Mouse (Mus musculus) intestine, embryonic 14.5 days (tissue): ENCODE data around the gene Ppp1r18. TPM values are rescaled to one million over a fixed set of nuclear protein-coding genes. Genes with fewer than 3 reads are reported as not detected.

ENCODE experiments used
- ATAC-seq: fragments of 200-750 bp; cut with Nextera tagmentation; replicated peaks from 2 replicates; pipeline ENCODE4 v1.8.0; 2017; ENCODE audit warnings: low read depth, moderate number of reproducible peaks, moderate TSS enrichment, moderate library complexity; ENCODE audit not compliant: low FRiP score, low TSS enrichment
- DNase-seq: peaks from one replicate; pipeline ENCODE4 v3.0.0-alpha.2; 2018; ENCODE audit warnings: low spot score
- H3K27ac ChIP-seq: fragments of 300-500 bp; sonication (generic); 2 replicates; pipeline ENCODE4 v1.5.1; 2014; ENCODE audit warnings: low read depth, mild to moderate bottlenecking, control low read depth
- H3K27me3 ChIP-seq: fragments of 300-500 bp; sonication (generic); replicated peaks from 2 replicates; pipeline ENCODE4 v1.6.1; 2014; ENCODE audit warnings: low read length, control low read depth; ENCODE audit not compliant: control insufficient read depth, insufficient read depth
- H3K36me3 ChIP-seq: fragments of 300-500 bp; sonication (generic); 2 replicates; pipeline ENCODE4 v1.6.1; 2014; ENCODE audit warnings: low read length, control low read depth; ENCODE audit not compliant: control insufficient read depth, insufficient read depth
- H3K4me1 ChIP-seq: fragments of 300-500 bp; sonication (generic); replicated peaks from 2 replicates; pipeline ENCODE4 v1.6.1; 2014; ENCODE audit warnings: low read length, control low read depth, mixed read lengths; ENCODE audit not compliant: control insufficient read depth, insufficient read depth
- H3K4me2 ChIP-seq: fragments of 300-500 bp; sonication (generic); 2 replicates; pipeline ENCODE4 v1.6.1; 2014; ENCODE audit warnings: low read length
- H3K4me3 ChIP-seq: fragments of 300-500 bp; sonication (generic); 2 replicates; pipeline ENCODE4 v1.5.1; 2014; ENCODE audit warnings: low read depth, low read length, control low read depth, mixed read lengths
- H3K9ac ChIP-seq: fragments of 300-500 bp; sonication (generic); 2 replicates; pipeline ENCODE4 v1.6.1; 2014; ENCODE audit warnings: mild to moderate bottlenecking, low read length
- H3K9me3 ChIP-seq: fragments of 300-500 bp; sonication (generic); 2 replicates; pipeline ENCODE4 v1.6.1; 2016; ENCODE audit warnings: low read length, control low read depth; ENCODE audit not compliant: control insufficient read depth
- WGBS: fragments of 180-500 bp; shearing (Covaris S2); extraction: QIAGEN DNeasy Blood & Tissue Kit; methylation state at CpG from one replicate; pipeline ENCODE4 v1.1.7; 2014; 5-methylcytosine and 5-hydroxymethylcytosine counted together
- polyA plus RNA-seq: library from polyadenylated mRNA; unstranded; fragments of >200 nt; fragmentation: Nextera tagmentation; extraction: Ambion mirVana; gene quantifications from 2 replicates; pipeline ENCODE4 v1.2.1, GENCODE M21; 2014

Gene Ppp1r18
- polyA plus RNA-seq, 1 experiment from 2014 or later = 23.2 TPM

DNA sequence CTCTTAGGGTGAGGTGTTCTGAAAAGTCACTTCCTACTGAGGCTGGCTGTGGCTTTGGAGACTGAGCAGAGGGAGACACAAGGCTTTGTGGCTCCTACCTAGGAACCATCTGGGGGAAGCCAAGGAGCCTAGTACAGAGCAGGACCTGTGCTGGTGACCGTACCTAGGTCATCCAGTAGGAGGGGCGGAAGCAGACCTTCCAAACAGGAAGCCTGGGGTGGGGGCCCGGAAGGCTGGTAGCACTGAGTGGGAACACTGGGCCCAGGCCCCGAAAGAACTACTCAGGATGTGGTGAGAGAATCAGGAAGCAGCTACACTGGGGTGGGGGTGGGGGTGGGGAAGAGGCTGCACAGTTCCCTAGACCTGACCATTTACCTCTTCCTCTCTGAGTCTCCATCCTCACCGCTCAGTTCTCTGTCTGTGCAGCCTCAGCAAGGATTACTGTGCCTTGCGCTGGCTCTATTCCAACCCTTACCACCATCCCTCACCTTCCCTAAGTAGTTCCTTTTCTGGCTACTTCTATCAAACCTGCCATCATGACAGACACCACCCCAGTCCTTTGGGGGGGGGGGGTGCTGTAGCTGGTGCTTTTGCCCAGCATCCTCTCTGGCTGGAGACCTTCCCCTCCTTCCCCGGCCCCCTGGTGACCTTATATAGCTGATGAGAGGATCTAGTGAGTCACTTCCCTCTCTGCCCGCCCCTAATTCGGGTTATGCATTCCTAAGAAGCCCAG, 4.9 kb downstream of the Ppp1r18 start:
- H3K27me3 ChIP-seq = no peaks in the 10 kb centered on the region
- peak overlapping the region; percentile 62; the same call in 1 of the 2 replicates for H3K9ac ChIP-seq
- DNase-seq (peak; percentile 56), ATAC-seq (no peak; the same call in 1 of the 2 replicates)
- peak overlapping the region; percentile 92 for H3K4me2 ChIP-seq
- peak overlapping the region; percentile 77 for H3K27ac ChIP-seq
- H3K36me3 ChIP-seq = peaks cover 23% of the 10 kb centered on the region
- peaks cover 44% of the 10 kb centered on the region for H3K4me1 ChIP-seq
- peak overlapping the region; percentile 68 for H3K4me3 ChIP-seq
- WGBS = 35% methylated on average over 9 of the region's 9 CpGs
- 0 out of 2 replicates have a peak, but pooled peaks cover 5% of the 10 kb centered on the region for H3K9me3 ChIP-seq

DNA sequence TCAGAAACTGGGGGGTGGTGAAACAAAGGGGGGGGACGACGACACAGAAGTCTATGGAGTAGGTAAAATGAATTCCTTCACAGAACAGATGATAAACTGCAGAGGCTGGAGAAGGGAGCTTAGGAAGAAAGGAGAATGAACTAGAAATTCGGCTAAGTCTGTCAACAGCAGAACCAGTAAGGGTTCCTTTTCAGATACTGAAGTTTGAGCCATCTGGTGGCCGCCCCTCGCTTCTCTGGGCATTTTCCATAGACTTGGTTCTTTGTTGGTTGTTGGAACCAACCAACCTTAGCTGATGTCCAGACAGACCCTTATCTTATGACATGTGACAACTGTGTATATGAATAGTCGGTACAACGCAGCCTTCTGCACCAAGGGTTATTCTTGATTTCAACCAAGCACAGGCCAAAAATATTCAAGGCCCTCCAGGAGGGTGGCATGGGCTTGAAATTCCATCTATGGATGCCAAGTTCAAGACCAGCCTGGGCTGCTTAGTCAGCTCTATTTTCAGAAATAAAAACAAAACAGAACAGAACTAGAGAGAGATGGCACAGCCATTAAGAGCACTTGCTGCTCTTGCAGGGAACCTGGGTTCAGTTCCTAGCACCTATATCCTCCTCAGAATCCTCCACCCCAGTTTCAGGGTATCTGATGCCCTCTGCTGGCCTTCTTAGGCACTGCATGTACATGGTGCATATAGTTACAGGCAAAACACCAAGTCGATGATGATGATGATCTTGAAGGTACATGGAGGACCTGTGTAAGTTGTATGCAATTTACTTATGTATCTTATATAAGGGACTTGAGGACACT, 5.7 kb downstream of the Ppp1r18 start:
- Histone ChIP-seq H3K4me1 (peaks cover 44% of the 10 kb centered on the region), H3K27me3 (no peaks in the 10 kb centered on the region), H3K4me3 (peak overlapping the region; percentile 68), H3K9ac (no peak overlapping the region), H3K9me3 (0 out of 2 replicates have a peak, but pooled peaks cover 5% of the 10 kb centered on the region), H3K36me3 (peaks cover 28% of the 10 kb centered on the region), H3K27ac (peak overlapping the region; percentile 77), H3K4me2 (peak overlapping the region; percentile 92)
- DNase-seq (no peak), ATAC-seq (no peak)
- WGBS = 72% methylated on average over 8 of the region's 8 CpGs

GRCm38 (mm10) chr17:35873774-35874519, 8.6 kb downstream of the Ppp1r18 start:
- ATAC-seq (0 out of 2 replicates have a peak, but pooled peaks have one; percentile 30), DNase-seq (peak; percentile 94)
- H3K9me3 ChIP-seq = 0 out of 2 replicates have a peak, but pooled peaks cover 5% of the 10 kb centered on the region
- H3K4me2 ChIP-seq = peak overlapping the region; percentile 13; the same call in 1 of the 2 replicates
- H3K36me3 ChIP-seq = peaks cover 35% of the 10 kb centered on the region
- no peaks in the 10 kb centered on the region for H3K27me3 ChIP-seq
- 31% methylated on average over 21 of the region's 21 CpGs for WGBS
- peaks cover 25% of the 10 kb centered on the region for H3K4me1 ChIP-seq
- H3K4me3 ChIP-seq = no peak overlapping the region
- H3K27ac ChIP-seq = no peak overlapping the region
- H3K9ac ChIP-seq = no peak overlapping the region

DNA sequence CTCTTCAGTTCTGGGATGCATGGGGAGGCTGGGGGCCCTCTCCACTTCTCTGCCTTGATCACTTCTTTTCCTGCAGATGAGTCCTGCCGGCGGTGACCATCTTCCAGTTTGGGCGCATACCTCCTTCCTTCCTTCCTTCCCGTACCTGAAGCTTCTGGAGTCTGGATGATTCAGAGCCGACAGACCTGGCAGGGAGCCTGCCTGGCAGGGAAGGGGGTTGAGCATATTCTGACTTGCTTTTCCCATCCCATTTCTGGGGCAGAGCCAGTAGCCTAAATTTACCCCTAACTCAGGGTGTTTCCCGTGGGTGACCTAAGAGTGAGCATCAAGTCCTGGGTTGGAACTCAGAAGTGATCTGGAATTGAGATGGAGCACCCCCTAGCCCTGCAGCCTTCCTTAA, 9.3 kb downstream of the Ppp1r18 start:
- Histone ChIP-seq H3K9me3 (0 out of 2 replicates have a peak, but pooled peaks cover 5% of the 10 kb centered on the region), H3K27ac (no peak overlapping the region), H3K4me2 (no peak overlapping the region), H3K36me3 (peaks cover 35% of the 10 kb centered on the region), H3K4me1 (peaks cover 18% of the 10 kb centered on the region), H3K4me3 (no peak overlapping the region), H3K27me3 (no peaks in the 10 kb centered on the region), H3K9ac (no peak overlapping the region)
- DNase-seq (no peak), ATAC-seq (no peak)
- WGBS = 94% methylated on average over 6 of the region's 6 CpGs

DNA sequence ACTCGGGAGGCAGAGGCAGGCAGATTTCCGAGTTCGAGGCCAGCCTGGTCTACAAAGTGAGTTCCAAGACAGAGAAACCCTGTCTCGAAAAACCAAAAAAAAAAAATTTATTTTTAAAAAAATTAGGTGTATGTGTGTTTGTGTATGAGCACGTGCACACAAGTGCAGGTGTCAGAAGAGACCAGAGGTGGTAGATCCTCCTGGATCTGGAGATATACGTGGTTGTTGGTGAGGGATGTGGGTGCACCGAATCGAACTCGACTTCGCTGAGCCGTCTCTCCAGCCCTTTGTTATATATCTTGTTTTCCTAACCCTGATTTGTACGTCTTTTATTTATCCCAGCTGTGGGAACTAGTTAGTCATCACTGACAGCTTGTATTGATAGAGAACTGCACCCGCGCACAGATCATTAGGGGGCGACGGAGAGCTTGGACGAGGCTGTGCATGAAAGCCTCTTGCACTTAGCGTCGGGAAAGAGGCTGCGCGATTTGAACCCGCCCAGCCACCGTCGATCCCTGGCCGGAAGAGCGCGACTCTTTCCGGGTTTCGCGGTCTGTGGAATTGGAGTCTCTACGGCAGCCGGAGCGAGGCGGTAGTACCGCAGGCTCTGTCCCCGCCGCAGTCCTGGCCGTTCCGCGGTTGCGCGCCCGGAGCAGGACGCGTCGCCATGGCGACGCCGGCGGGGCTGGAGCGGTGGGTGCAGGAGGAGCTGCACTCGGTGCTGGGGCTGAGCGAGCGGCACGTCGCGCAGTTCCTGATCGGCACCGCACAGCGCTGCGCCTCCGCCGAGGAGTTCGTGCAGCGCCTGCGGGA, 14.1 kb downstream of the Ppp1r18 start, which contains the start of gene Dhx16:
Gene Dhx16 (plus strand): TSS at position 575 of the 813 bp plus-strand sequence.
- Histone ChIP-seq H3K27me3 (no peaks in the 10 kb centered on the region), H3K36me3 (peaks cover 54% of the 10 kb centered on the region), H3K4me2 (peak within 1 kb of the TSS; percentile 86), H3K4me3 (peak within 1 kb of the TSS; percentile 76), H3K9ac (peak within 1 kb of the TSS; percentile 80), H3K27ac (no peak within 1 kb of the TSS), H3K4me1 (peaks cover 5% of the 10 kb centered on the region), H3K9me3 (no peaks in the 10 kb centered on the region)
- DNase-seq (peak; percentile 94), ATAC-seq (peak; percentile 90)
- 6% methylated on average over 65 of the region's 66 CpGs for WGBS

GRCm38 (mm10) chr17:35882924-35883323, 17.5 kb downstream of the Ppp1r18 start:
- DNase-seq (no peak), ATAC-seq (no peak)
- H3K27me3 ChIP-seq = no peaks in the 10 kb centered on the region
- H3K4me1 ChIP-seq = peaks cover 5% of the 10 kb centered on the region
- no peak overlapping the region for H3K4me2 ChIP-seq
- no peak overlapping the region for H3K9ac ChIP-seq
- no peaks in the 10 kb centered on the region for H3K9me3 ChIP-seq
- 91% methylated on average over 17 of the region's 17 CpGs for WGBS
- H3K4me3 ChIP-seq = no peak overlapping the region
- no peak overlapping the region for H3K27ac ChIP-seq
- H3K36me3 ChIP-seq = peaks cover 65% of the 10 kb centered on the region

DNA sequence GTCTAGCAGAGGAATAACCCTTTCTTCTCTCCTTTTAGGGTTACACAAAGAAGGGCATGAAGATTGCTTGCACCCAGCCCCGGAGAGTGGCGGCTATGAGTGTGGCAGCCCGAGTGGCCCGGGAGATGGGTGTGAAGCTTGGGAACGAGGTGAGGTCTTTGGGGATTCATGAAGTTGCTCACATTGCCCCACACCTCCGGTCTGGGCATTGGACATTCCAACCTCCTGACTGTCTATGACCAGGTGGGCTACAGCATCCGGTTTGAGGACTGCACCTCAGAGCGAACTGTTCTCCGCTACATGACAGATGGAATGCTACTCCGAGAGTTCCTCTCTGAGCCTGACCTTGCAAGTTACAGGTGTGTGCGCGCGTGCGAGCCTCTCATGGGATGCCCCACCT, 18.4 kb downstream of the Ppp1r18 start:
- no peak overlapping the region for H3K4me3 ChIP-seq
- H3K4me1 ChIP-seq = peaks cover 5% of the 10 kb centered on the region
- H3K4me2 ChIP-seq = no peak overlapping the region
- DNase-seq = no peak
- no peak overlapping the region for H3K9ac ChIP-seq
- H3K9me3 ChIP-seq = no peaks in the 10 kb centered on the region
- ATAC-seq = no peak
- no peaks in the 10 kb centered on the region for H3K27me3 ChIP-seq
- peaks cover 74% of the 10 kb centered on the region for H3K36me3 ChIP-seq
- WGBS = 95% methylated on average over 14 of the region's 14 CpGs
- no peak overlapping the region for H3K27ac ChIP-seq
